Mouse (Mus musculus) naive thymus-derived CD4-positive, alpha-beta T cell, adult 2 months (primary cell): ENCODE measurements around the gene Parvb.

Experiments
- DNase-seq: peaks from one replicate; pipeline ENCODE4 v3.0.0-alpha.2; 2011; ENCODE audit warnings: low read depth

Gene Parvb

GRCm38 (mm10) chr15:84217969-84218782 is 13.7 kb upstream of the Parvb start:
- no peak for DNase-seq

- no peak for DNase-seq
Observed at GRCm38 (mm10) chr15:84218783-84219271, 13.0 kb upstream of the Parvb start.

GRCm38 (mm10) chr15:84221539-84221938 is 10.3 kb upstream of the Parvb start:
- DNase-seq: no peak

- no peak for DNase-seq
Observed at GRCm38 (mm10) chr15:84223423-84223822, 8.4 kb upstream of the Parvb start.

GRCm38 (mm10) chr15:84224779-84225178 is 7.1 kb upstream of the Parvb start:
- DNase-seq: no peak

- DNase-seq: no peak
Observed at GRCm38 (mm10) chr15:84226918-84227317, 4.9 kb upstream of the Parvb start.

- no peak for DNase-seq
Observed at GRCm38 (mm10) chr15:84230661-84231060, 1.2 kb upstream of the Parvb start.

- DNase-seq: no peak
Observed at GRCm38 (mm10) chr15:84231113-84231712, 630 bp upstream of the Parvb start.

- DNase-seq: no peak
Observed at GRCm38 (mm10) chr15:84232609-84233008, 766 bp downstream of the Parvb start.

- no peak for DNase-seq
Observed at GRCm38 (mm10) chr15:84234794-84235581, 3.1 kb downstream of the Parvb start.

GRCm38 (mm10) chr15:84235646-84236045 is 3.8 kb downstream of the Parvb start:
- no peak for DNase-seq

GRCm38 (mm10) chr15:84238552-84238951 is 6.7 kb downstream of the Parvb start:
- no peak for DNase-seq

GRCm38 (mm10) chr15:84238991-84239401 is 7.2 kb downstream of the Parvb start:
- DNase-seq: no peak

- no peak for DNase-seq
Observed at GRCm38 (mm10) chr15:84241520-84241919, 9.7 kb downstream of the Parvb start.

- DNase-seq: no peak
Observed at GRCm38 (mm10) chr15:84245104-84245503, 13.3 kb downstream of the Parvb start.

GRCm38 (mm10) chr15:84246195-84246594 is 14.4 kb downstream of the Parvb start:
- DNase-seq: no peak

- no peak for DNase-seq
Observed at GRCm38 (mm10) chr15:84247309-84247708, 15.5 kb downstream of the Parvb start.

GRCm38 (mm10) chr15:84251227-84251626 is 19.4 kb downstream of the Parvb start:
- no peak for DNase-seq

- no peak for DNase-seq
Observed at GRCm38 (mm10) chr15:84252645-84253044, 20.8 kb downstream of the Parvb start.

- DNase-seq: no peak
Observed at GRCm38 (mm10) chr15:84253757-84254156, 21.9 kb downstream of the Parvb start.

- DNase-seq: no peak
Observed at GRCm38 (mm10) chr15:84254387-84254786, 22.5 kb downstream of the Parvb start.

- DNase-seq: no peak
Observed at GRCm38 (mm10) chr15:84256254-84256850, 24.5 kb downstream of the Parvb start.
